Mouse (Mus musculus): ENCODE measurements around the gene Zfp280b.
"Not testable (repeated sequence)": the region's sequence is repeated elsewhere in the genome, so short reads cannot be mapped to it uniquely, and the experiment has no call there.

The Zfp280b gene

DNA sequence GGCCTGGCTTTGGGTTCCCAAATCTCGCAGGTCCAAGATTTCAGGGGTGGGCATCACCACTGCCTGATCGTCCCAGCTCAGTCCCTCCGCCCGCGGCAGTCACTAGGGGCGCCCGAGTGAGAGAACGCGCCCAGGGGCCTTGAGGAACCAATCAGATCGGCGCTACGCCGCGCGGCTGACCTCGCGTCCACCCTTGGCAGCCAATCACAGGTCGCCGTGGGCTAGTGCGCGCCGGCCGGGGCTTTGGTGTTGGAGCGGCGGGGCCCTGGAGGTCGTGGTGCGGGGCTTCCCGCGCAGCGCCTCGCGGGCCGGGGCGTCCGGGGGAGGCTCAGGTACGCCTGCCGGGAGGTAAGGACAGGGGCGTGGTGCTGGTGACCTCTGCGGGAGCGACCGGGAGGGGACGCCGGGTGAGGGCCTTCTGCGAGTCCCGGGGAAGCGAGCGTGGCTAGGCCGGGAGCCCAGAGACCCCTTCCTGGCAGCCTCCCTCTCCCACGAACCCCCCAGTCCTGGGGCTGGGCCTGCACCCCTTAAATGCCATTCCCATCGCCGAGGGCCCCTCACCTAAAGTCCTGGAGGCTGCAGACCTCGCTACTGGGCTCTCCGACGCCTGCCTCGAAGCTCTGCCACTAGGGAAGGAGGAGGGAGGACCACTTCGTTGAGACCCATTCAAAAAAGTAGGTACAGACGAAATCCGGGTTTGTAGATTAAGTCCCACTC is at the start of gene Zfp280b:
TSS of gene Zfp280b (plus strand) at position 249 of the 717 bp plus-strand sequence.
- DNase-seq (ENCODE audit: low spot score): peak; percentile 90

DNA sequence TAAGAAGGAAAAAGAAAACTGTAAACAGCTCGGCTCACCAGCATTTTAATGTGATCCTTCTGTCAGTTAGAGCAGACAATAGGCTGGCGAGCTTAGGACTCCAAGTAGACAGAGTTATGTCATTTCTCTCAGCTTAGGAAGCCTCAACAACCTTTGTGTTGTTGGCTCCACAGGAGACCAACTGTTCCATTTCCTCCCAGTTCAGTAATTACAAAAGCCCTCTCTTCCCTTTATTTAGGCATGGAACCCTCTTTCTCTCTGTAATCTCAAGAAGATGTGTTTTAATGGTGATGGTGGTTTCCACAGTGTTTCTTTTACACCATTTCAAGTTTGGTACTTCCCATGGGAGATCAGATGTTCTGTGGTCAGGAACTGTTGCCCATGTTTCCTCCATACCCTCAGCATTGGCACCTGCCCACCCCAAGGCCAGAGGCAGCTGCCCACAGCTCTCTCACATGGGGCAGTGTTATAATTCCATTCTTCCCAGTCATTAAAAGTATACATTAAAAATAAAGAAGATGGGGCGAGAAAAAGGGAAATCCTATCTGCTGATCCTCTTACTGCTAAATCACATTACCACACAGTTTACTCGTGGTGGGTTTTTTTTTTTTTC is 41.9 kb upstream of the Zfp280b start:
- no peak for DNase-seq (ENCODE audit: low spot score)

- no peak for DNase-seq (ENCODE audit: low spot score)
These were observed 38.7 kb upstream of the Zfp280b start for GRCm38 (mm10) chr10:75993616-75994240.

GRCm38 (mm10) chr10:75994531-75995210 is 37.8 kb upstream of the Zfp280b start:
- DNase-seq (ENCODE audit: low spot score): not testable (repeated sequence)

- no peak for DNase-seq (ENCODE audit: low spot score)
These were observed 37.0 kb upstream of the Zfp280b start for GRCm38 (mm10) chr10:75995463-75995862.

- DNase-seq (ENCODE audit: low spot score): no peak
These were observed 36.1 kb upstream of the Zfp280b start for GRCm38 (mm10) chr10:75996315-75996714.

- no peak for DNase-seq (ENCODE audit: low spot score)
These were observed 31.3 kb upstream of the Zfp280b start for GRCm38 (mm10) chr10:76001160-76001559.

DNA sequence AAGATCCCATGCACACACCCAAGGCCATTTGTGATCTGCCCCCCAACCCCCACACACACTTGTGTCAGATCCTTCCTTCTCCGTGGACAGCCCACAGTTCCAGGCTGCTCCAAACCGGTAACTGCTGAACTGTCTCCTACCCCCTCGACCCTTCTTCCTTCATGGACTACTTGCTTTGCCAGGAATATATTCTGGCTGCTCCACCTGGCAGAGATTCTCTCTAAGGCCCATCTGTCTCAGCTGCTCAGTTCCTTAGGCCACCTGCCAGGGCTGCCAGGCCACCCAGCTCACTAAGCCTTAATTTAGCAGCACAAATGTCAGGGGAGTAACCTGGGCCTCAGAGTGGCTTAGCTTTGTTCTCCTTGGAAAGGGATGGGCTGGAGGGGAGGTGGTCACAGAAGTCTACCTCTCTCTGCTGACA is 30.3 kb upstream of the Zfp280b start:
- no peak for DNase-seq (ENCODE audit: low spot score)

- no peak for DNase-seq (ENCODE audit: low spot score)
These were observed 29.8 kb upstream of the Zfp280b start for GRCm38 (mm10) chr10:76002615-76003014.

DNA sequence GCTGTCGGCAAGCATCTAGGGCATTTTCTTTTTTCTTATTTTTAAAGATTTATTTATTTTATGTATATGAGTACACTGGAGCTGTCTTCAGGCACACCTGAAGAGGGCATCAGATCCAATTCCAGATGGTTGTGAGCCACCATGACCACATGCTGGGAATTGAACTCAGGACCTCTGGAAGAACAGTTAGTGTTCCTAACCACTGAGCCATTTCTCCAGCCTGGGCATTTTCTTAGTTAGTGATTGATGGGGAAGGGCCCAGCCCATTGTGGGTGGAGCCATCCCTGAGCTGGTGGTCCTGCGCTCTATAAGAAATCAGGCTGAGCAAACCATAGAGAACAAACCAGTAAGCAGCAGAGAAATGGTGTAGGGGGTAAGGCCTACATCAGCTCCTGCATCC is 29.2 kb upstream of the Zfp280b start:
- DNase-seq (ENCODE audit: low spot score): no peak

GRCm38 (mm10) chr10:76006385-76006784 is 26.1 kb upstream of the Zfp280b start:
- DNase-seq (ENCODE audit: low spot score): no peak

DNA sequence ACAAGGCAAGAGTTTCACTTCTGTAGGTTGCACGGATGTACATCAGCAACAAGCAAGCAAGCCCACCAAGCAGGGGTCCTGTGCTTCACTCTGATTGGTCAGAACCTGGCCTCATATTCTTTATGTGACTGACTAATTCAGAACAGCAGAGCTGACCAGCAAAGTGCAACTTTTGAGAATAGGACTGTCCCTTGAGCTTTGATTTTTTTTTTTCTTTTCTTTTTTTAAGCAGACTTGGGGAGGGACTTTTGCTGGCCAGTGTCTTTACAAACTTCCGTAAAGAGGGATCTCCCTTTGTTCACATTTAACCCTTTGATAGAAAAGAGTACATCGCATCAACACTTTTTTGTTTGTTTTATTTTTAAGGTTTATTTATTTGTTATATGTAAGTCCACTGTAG is 22.6 kb upstream of the Zfp280b start:
- DNase-seq (ENCODE audit: low spot score): no peak

GRCm38 (mm10) chr10:76012922-76013321 is 19.5 kb upstream of the Zfp280b start:
- no peak for DNase-seq (ENCODE audit: low spot score)

DNA sequence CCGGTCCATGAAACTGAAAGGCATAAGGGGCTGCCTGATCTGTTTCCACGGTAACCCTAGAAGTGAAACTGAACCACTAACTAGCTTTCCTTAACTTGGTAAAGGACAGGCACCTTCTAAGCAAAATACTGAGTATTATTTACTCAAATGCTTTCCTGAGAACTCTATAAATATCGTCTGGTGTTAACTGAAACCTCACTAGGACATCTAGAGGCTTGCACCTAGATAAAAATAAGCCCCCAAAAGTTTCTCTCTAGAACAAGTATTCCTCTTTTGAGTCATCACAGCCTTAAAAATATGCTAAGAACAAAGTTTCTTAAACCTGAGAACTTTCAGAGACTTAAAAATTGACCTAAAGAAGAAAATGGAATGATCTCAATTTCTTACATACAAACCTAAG is 15.6 kb upstream of the Zfp280b start:
- no peak for DNase-seq (ENCODE audit: low spot score)

DNA sequence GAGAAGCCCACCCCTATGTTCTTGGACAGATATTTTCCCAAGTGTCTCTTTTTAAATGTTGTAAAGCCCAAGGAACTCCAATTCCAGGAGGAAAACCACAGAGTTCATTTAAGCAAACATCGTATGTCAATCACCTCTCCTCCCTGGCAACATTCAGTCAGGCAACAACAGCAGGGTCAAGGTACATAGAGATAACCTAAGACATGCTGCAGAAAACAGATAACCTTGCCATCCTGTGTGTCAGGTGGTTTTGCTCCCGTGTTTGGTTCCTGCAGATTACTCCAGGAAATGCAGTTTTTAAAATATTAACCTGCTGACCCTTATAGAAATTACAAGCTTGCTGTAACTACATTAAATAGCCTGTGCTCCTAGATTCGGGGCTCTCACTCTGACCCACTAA is 10.7 kb upstream of the Zfp280b start:
- no peak for DNase-seq (ENCODE audit: low spot score)

DNA sequence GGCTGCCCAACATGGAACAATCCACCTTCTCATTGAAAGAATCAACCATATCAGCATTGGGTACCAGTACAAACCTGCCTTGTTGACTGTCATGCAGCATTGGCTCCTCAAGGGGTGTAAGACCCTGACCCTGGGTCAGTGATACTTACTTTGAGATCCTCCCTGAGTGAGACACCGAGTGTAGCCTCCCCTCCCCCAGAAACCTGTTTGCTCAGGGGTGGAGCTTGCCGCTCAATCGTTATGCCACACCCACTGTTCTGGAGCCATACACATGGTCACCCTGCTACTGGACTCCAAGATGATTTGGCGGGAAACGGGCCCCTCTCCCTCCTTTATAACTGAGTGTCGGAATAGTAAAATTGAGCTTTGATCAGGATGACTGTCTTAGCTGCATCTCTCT is 8.5 kb upstream of the Zfp280b start:
- no peak for DNase-seq (ENCODE audit: low spot score)

DNA sequence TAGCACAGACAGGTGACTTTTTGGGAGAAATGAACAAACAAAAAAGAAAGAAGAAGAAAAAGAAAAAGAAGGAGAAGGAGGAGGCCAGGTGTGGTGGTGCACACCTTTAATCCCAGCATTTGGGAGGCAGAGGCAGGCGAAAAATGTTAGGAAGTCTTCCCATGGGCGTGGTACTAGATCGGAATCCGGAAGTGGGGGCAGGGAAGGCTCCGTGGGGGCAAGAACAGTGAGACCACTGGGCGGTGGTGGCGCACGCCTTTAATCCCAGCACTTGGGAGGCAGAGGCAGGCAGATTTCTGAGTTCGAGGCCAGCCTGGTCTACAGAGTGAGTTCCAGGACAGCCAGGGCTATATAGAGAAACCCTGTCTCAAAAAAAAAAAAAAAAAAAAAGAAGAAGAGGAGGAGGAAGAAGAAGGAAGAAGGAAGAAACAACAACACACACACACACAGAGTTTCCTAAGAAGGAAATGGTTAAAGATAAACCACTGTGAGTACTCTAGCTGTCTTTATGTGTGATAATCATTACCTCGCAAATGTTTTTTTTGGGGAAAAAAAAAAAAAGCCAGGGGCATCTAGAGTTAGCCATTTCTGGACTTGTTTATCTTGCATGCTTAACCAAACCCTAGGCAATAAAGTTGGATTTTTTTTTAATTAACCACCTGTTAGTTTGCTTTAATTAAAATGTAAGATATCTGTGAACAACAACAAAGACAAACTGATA is 6.8 kb upstream of the Zfp280b start:
- no peak for DNase-seq (ENCODE audit: low spot score)

GRCm38 (mm10) chr10:76027127-76028015 is 5.1 kb upstream of the Zfp280b start:
- DNase-seq (ENCODE audit: low spot score): no peak

- no peak for DNase-seq (ENCODE audit: low spot score)
These were observed 4.5 kb upstream of the Zfp280b start for GRCm38 (mm10) chr10:76028016-76028366.

GRCm38 (mm10) chr10:76028396-76028795 is 4.1 kb upstream of the Zfp280b start:
- no peak for DNase-seq (ENCODE audit: low spot score)

DNA sequence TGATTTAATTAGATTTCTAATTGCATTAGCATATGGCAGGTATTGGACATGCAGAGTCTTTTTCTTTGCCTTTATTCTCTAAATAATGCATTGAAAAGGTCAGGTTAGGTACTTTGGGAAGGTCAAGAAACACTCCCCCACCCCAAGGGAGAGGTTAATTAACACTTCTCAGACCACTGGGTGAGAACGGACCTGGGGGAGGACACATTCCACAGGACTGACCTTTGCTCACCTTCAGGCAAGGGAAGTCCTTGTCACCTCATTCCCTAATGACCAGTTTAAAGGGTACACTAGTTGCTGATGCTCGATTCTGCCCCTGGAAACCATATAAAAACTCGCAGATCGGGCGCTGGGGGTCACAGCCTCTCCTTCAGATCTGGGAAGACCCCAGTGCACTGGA is 3.2 kb upstream of the Zfp280b start:
- no peak for DNase-seq (ENCODE audit: low spot score)
